Mouse (Mus musculus) hindbrain, embryonic 12.5 days (tissue): ENCODE data around the gene Irf3. TPM values are rescaled to one million over a fixed set of nuclear protein-coding genes. Genes with fewer than 3 reads are reported as not detected.

Experiments used
- ATAC-seq: fragments of 200-750 bp; cut with Nextera tagmentation; 2 replicates; pipeline ENCODE4 v1.8.0; 2017; ENCODE audit warnings: moderate TSS enrichment; ENCODE audit not compliant: low FRiP score
- H3K27ac ChIP-seq: fragments of 300-500 bp; sonication (generic); 2 replicates; pipeline ENCODE4 v1.5.1; 2016; ENCODE audit warnings: mild to moderate bottlenecking
- H3K27me3 ChIP-seq: fragments of 300-500 bp; sonication (generic); 2 replicates; pipeline ENCODE4 v1.6.1; 2016; ENCODE audit warnings: mild to moderate bottlenecking
- H3K36me3 ChIP-seq: fragments of 300-500 bp; sonication (generic); 2 replicates; pipeline ENCODE4 v1.6.1; 2016; ENCODE audit warnings: mild to moderate bottlenecking
- H3K4me1 ChIP-seq: fragments of 300-500 bp; sonication (generic); 2 replicates; pipeline ENCODE4 v1.6.1; 2016
- H3K4me2 ChIP-seq: fragments of 300-500 bp; sonication (generic); replicated peaks from 2 replicates; pipeline ENCODE4 v1.6.1; 2016; ENCODE audit warnings: mild to moderate bottlenecking
- H3K4me3 ChIP-seq: fragments of 300-500 bp; sonication (generic); 2 replicates; pipeline ENCODE4 v1.5.1; 2016; ENCODE audit warnings: mild to moderate bottlenecking
- H3K9ac ChIP-seq: fragments of 300-500 bp; sonication (generic); 2 replicates; pipeline ENCODE4 v1.6.1; 2016; ENCODE audit warnings: mild to moderate bottlenecking, moderate library complexity
- H3K9me3 ChIP-seq: fragments of 300-500 bp; sonication (generic); replicated peaks from 2 replicates; pipeline ENCODE4 v1.6.1; 2016; ENCODE audit warnings: mild to moderate bottlenecking
- WGBS: fragments of 180-500 bp; shearing (Covaris S2); methylation state at CpG from one replicate; pipeline ENCODE4 v1.1.7; 2016; 5-methylcytosine and 5-hydroxymethylcytosine counted together
- polyA plus RNA-seq: library from polyadenylated mRNA; unstranded; fragments of >200 nt; fragmentation: Nextera tagmentation; extraction: Ambion mirVana; gene quantifications from 2 replicates; pipeline ENCODE4 v1.2.1, GENCODE M21; 2016

Irf3 gene
- polyA plus RNA-seq, 1 experiment from 2014 or later = 74.3 TPM

GRCm38 (mm10) chr7:44999753-45000152 is 2.3 kb downstream of the Irf3 start:
- 85% methylated on average over 11 of the region's 11 CpGs for WGBS
- Histone ChIP-seq H3K4me3 (0 out of 2 replicates have a peak overlapping the region, but pooled peaks have one; percentile 8), H3K4me2 (no peak overlapping the region), H3K36me3 (peaks cover 64% of the 10 kb centered on the region), H3K9me3 (no peaks in the 10 kb centered on the region), H3K4me1 (peaks cover 27% of the 10 kb centered on the region), H3K27me3 (no peaks in the 10 kb centered on the region), H3K27ac (no peak overlapping the region), H3K9ac (no peak overlapping the region)
- ATAC-seq = no peak

- no peaks in the 10 kb centered on the region for H3K9me3 ChIP-seq
- no peak overlapping the region for H3K4me3 ChIP-seq
- H3K4me2 ChIP-seq = no peak overlapping the region
- H3K36me3 ChIP-seq = peaks cover 64% of the 10 kb centered on the region
- H3K27ac ChIP-seq = no peak overlapping the region
- 0 out of 2 replicates have a peak overlapping the region, but pooled peaks have one; percentile 15 for H3K9ac ChIP-seq
- peaks cover 27% of the 10 kb centered on the region for H3K4me1 ChIP-seq
- H3K27me3 ChIP-seq = no peaks in the 10 kb centered on the region
- no peak for ATAC-seq
- 89% methylated on average over 21 of the region's 21 CpGs for WGBS
These were observed 3.2 kb downstream of the Irf3 start for GRCm38 (mm10) chr7:45000539-45001114.

- no peak for ATAC-seq
- WGBS = 87% methylated on average over 7 of the region's 7 CpGs
- Histone ChIP-seq H3K27ac (0 out of 2 replicates have a peak overlapping the region, but pooled peaks have one; percentile 23), H3K4me1 (peaks cover 17% of the 10 kb centered on the region), H3K36me3 (peaks cover 80% of the 10 kb centered on the region), H3K9me3 (no peaks in the 10 kb centered on the region), H3K27me3 (no peaks in the 10 kb centered on the region), H3K4me2 (no peak overlapping the region), H3K4me3 (no peak overlapping the region), H3K9ac (no peak overlapping the region)
These were observed 5.0 kb downstream of the Irf3 start for GRCm38 (mm10) chr7:45002440-45002839.

- H3K4me1 ChIP-seq = peaks cover 2% of the 10 kb centered on the region; the same call in 1 of the 2 replicates
- no peak for ATAC-seq
- H3K36me3 ChIP-seq = peaks cover 98% of the 10 kb centered on the region
- 85% methylated on average over 3 of the region's 3 CpGs for WGBS
- no peaks in the 10 kb centered on the region for H3K9me3 ChIP-seq
- H3K27me3 ChIP-seq = no peaks in the 10 kb centered on the region
- no peak overlapping the region for H3K4me2 ChIP-seq
- H3K27ac ChIP-seq = no peak overlapping the region
- H3K9ac ChIP-seq = no peak overlapping the region
- no peak overlapping the region for H3K4me3 ChIP-seq
These were observed 7.1 kb downstream of the Irf3 start for GRCm38 (mm10) chr7:45004546-45004945.

GRCm38 (mm10) chr7:45005321-45005992 is 8.0 kb downstream of the Irf3 start:
- Histone ChIP-seq H3K27me3 (no peaks in the 10 kb centered on the region), H3K4me1 (no peaks in the 10 kb centered on the region), H3K4me2 (no peak overlapping the region), H3K9ac (peak overlapping the region; percentile 27; the same call in 1 of the 2 replicates), H3K4me3 (no peak overlapping the region), H3K27ac (no peak overlapping the region), H3K9me3 (no peaks in the 10 kb centered on the region), H3K36me3 (peaks cover 98% of the 10 kb centered on the region)
- ATAC-seq = no peak
- WGBS = 94% methylated on average over 6 of the region's 6 CpGs

- Histone ChIP-seq H3K4me3 (no peak overlapping the region), H3K9ac (no peak overlapping the region), H3K36me3 (peaks cover 94% of the 10 kb centered on the region), H3K4me2 (no peak overlapping the region), H3K27me3 (no peaks in the 10 kb centered on the region), H3K4me1 (no peaks in the 10 kb centered on the region), H3K27ac (no peak overlapping the region), H3K9me3 (no peaks in the 10 kb centered on the region)
- no peak for ATAC-seq
- 98% methylated on average over 12 of the region's 12 CpGs for WGBS
These were observed 9.1 kb downstream of the Irf3 start for GRCm38 (mm10) chr7:45006503-45006902.

GRCm38 (mm10) chr7:45007141-45007540 is 9.7 kb downstream of the Irf3 start:
- Histone ChIP-seq H3K9ac (no peak overlapping the region), H3K36me3 (peaks cover 94% of the 10 kb centered on the region), H3K27me3 (no peaks in the 10 kb centered on the region), H3K27ac (no peak overlapping the region), H3K9me3 (no peaks in the 10 kb centered on the region), H3K4me1 (no peaks in the 10 kb centered on the region), H3K4me2 (no peak overlapping the region), H3K4me3 (no peak overlapping the region)
- WGBS = 97% methylated on average over 29 of the region's 29 CpGs
- ATAC-seq = no peak

- Histone ChIP-seq H3K4me2 (no peak overlapping the region), H3K9ac (no peak overlapping the region), H3K9me3 (no peaks in the 10 kb centered on the region), H3K4me1 (no peaks in the 10 kb centered on the region; the same call in 1 of the 2 replicates), H3K27ac (no peak overlapping the region), H3K27me3 (no peaks in the 10 kb centered on the region), H3K36me3 (peaks cover 94% of the 10 kb centered on the region), H3K4me3 (no peak overlapping the region)
- ATAC-seq = no peak
- WGBS = 96% methylated on average over 30 of the region's 30 CpGs
These were observed 10.4 kb downstream of the Irf3 start for GRCm38 (mm10) chr7:45007846-45008245.

GRCm38 (mm10) chr7:45008411-45008810 is 11.0 kb downstream of the Irf3 start:
- Histone ChIP-seq H3K27me3 (no peaks in the 10 kb centered on the region), H3K9me3 (no peaks in the 10 kb centered on the region), H3K27ac (no peak overlapping the region), H3K36me3 (peaks cover 92% of the 10 kb centered on the region), H3K9ac (no peak overlapping the region), H3K4me2 (no peak overlapping the region), H3K4me1 (no peaks in the 10 kb centered on the region; the same call in 1 of the 2 replicates), H3K4me3 (no peak overlapping the region)
- 94% methylated on average over 19 of the region's 19 CpGs for WGBS
- ATAC-seq = no peak

GRCm38 (mm10) chr7:45012011-45012410 is 14.6 kb downstream of the Irf3 start:
- Histone ChIP-seq H3K27ac (no peak overlapping the region), H3K4me1 (peaks cover 22% of the 10 kb centered on the region), H3K9me3 (no peaks in the 10 kb centered on the region), H3K4me2 (no peak overlapping the region), H3K36me3 (peaks cover 59% of the 10 kb centered on the region), H3K27me3 (no peaks in the 10 kb centered on the region), H3K4me3 (no peak overlapping the region), H3K9ac (no peak overlapping the region)
- 96% methylated on average over 6 of the region's 6 CpGs for WGBS
- ATAC-seq = no peak

- Histone ChIP-seq H3K4me3 (no peak overlapping the region), H3K4me2 (no peak overlapping the region), H3K27me3 (no peaks in the 10 kb centered on the region), H3K9ac (peak overlapping the region; percentile 18; the same call in 1 of the 2 replicates), H3K36me3 (peaks cover 51% of the 10 kb centered on the region), H3K27ac (no peak overlapping the region), H3K4me1 (peaks cover 26% of the 10 kb centered on the region), H3K9me3 (no peaks in the 10 kb centered on the region)
- WGBS = 89% methylated on average over 4 of the region's 4 CpGs
- no peak for ATAC-seq
These were observed 15.4 kb downstream of the Irf3 start for GRCm38 (mm10) chr7:45012824-45013223.

GRCm38 (mm10) chr7:45013366-45014095 is 16.1 kb downstream of the Irf3 start:
- no peak overlapping the region for H3K4me3 ChIP-seq
- H3K36me3 ChIP-seq = peaks cover 44% of the 10 kb centered on the region
- WGBS = 97% methylated on average over 16 of the region's 16 CpGs
- H3K9me3 ChIP-seq = no peaks in the 10 kb centered on the region
- H3K27ac ChIP-seq = no peak overlapping the region
- peaks cover 31% of the 10 kb centered on the region for H3K4me1 ChIP-seq
- H3K9ac ChIP-seq = no peak overlapping the region
- ATAC-seq = no peak
- H3K4me2 ChIP-seq = no peak overlapping the region
- H3K27me3 ChIP-seq = no peaks in the 10 kb centered on the region
